8 mouse cellular contexts compared by ENCODE assay signal in the genomic region with DNA sequence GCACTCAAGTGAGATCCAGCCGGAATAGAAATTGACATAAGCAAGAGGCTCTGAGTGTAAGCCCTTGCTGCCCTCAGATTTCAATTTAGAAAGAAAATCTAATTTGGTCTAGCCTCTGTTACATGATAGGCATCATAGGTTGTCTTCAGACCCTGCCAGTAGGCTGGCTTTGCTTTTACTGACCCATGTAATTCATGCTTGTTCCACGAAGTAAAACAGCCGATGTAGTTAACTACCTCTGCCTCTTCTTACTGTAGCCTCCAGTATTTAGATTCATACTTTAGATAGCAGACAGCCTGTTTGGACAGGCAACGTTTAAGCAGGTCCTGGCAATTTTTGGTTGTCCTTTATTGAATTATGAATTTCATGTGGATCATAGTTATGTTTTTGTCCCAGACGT. TPM values are rescaled to one million over a fixed set of nuclear protein-coding genes. Genes with fewer than 3 reads are reported as not detected.
DNase-seq lines count a peak whose midpoint lies in the region; ATAC-seq and TF ChIP-seq lines count a peak whose summit lies in the region.

No protein-coding gene starts in this region.

- H3K27me3 ChIP-seq in kidney, postnatal 0 days (ENCODE audit: insufficient read depth, low read length) = no peaks in the 10 kb centered on the region
- H3K27me3 ChIP-seq in embryonic facial prominence, embryonic 12.5 days = no peaks in the 10 kb centered on the region
- no peaks in the 10 kb centered on the region for H3K27me3 ChIP-seq in intestine, embryonic 16.5 days (replicated peaks; ENCODE audit: control insufficient read depth, insufficient read depth, low read length)
- no peaks in the 10 kb centered on the region for H3K27me3 ChIP-seq in neural tube, embryonic 13.5 days

- peaks cover 32% of the 10 kb centered on the region for H3K4me1 ChIP-seq in kidney, postnatal 0 days (replicated peaks; ENCODE audit: insufficient read depth, low read length)
- H3K4me1 ChIP-seq in embryonic facial prominence, embryonic 12.5 days = peaks cover 17% of the 10 kb centered on the region
- H3K4me1 ChIP-seq in intestine, embryonic 16.5 days (ENCODE audit: control insufficient read depth, insufficient read depth, low read length) = peaks cover 32% of the 10 kb centered on the region
- peaks cover 58% of the 10 kb centered on the region for H3K4me1 ChIP-seq in neural tube, embryonic 13.5 days (replicated peaks)

- H3K9ac ChIP-seq in kidney, postnatal 0 days (ENCODE audit: low read depth, low read length) = peak overlapping the region; percentile 91; the same call in 1 of the 2 replicates
- H3K9ac ChIP-seq in embryonic facial prominence, embryonic 12.5 days = no peak overlapping the region
- peak overlapping the region; percentile 92 for H3K9ac ChIP-seq in intestine, embryonic 16.5 days (ENCODE audit: low read depth, low read length)
- H3K9ac ChIP-seq in neural tube, embryonic 13.5 days = peak overlapping the region; percentile 93

- peak overlapping the region; percentile 84; the same call in 1 of the 2 replicates for H3K27ac ChIP-seq in kidney, postnatal 0 days
- no peak overlapping the region for H3K27ac ChIP-seq in embryonic facial prominence, embryonic 12.5 days
- H3K27ac ChIP-seq in intestine, embryonic 16.5 days (ENCODE audit: low read length) = 0 out of 2 replicates have a peak overlapping the region, but pooled peaks have one; percentile 90
- no peak overlapping the region for H3K27ac ChIP-seq in neural tube, embryonic 13.5 days (replicated peaks)

- 0 out of 2 replicates have a peak, but pooled peaks cover 3% of the 10 kb centered on the region for H3K9me3 ChIP-seq in kidney, postnatal 0 days (replicated peaks; ENCODE audit: low read length)
- H3K9me3 ChIP-seq in embryonic facial prominence, embryonic 12.5 days = no peaks in the 10 kb centered on the region
- H3K9me3 ChIP-seq in intestine, embryonic 16.5 days (ENCODE audit: control insufficient read depth, low read length) = no peaks in the 10 kb centered on the region
- H3K9me3 ChIP-seq in neural tube, embryonic 13.5 days = no peaks in the 10 kb centered on the region

- ATAC-seq in kidney, postnatal 0 days (replicated peaks; ENCODE audit: low FRiP score, low read depth) = no peak
- no peak for ATAC-seq in embryonic facial prominence, embryonic 12.5 days (ENCODE audit: insufficient number of reproducible peaks, insufficient read depth, low FRiP score, low TSS enrichment)
- no peak for ATAC-seq in intestine, embryonic 16.5 days
- no peak for ATAC-seq in neural tube, embryonic 13.5 days (ENCODE audit: low read depth)

- no peak for TF ChIP-seq CTCF in kidney, postnatal 0 days (IDR thresholded peaks at IDR 0.05; ENCODE audit: low read depth)

- DNase-seq in kidney, postnatal 0 days (ENCODE audit: low spot score) = peak; percentile 14
- no peak for DNase-seq in kidney, adult 18-20 months
- DNase-seq in urinary bladder, adult 18-20 months (ENCODE audit: low spot score in 2 of 2) = no peak
- DNase-seq in layer of hippocampus, postnatal 25 days (ENCODE audit: extremely low spot score in 1 of 2, low spot score in 1 of 2) = no peak
- no peak for DNase-seq in testis, postnatal 14 days (ENCODE audit: low spot score)

- peak overlapping the region; percentile 89 for H3K4me3 ChIP-seq in kidney, postnatal 0 days (replicated peaks; ENCODE audit: low read depth, low read length)
- H3K4me3 ChIP-seq in embryonic facial prominence, embryonic 12.5 days = peak overlapping the region; percentile 76
- H3K4me3 ChIP-seq in intestine, embryonic 16.5 days (ENCODE audit: low read length) = peak overlapping the region; percentile 89
- H3K4me3 ChIP-seq in neural tube, embryonic 13.5 days = peak overlapping the region; percentile 83

- peak overlapping the region; percentile 91 for H3K4me2 ChIP-seq in kidney, postnatal 0 days (ENCODE audit: low read length)
- H3K4me2 ChIP-seq in embryonic facial prominence, embryonic 12.5 days (replicated peaks) = peak overlapping the region; percentile 66
- H3K4me2 ChIP-seq in intestine, embryonic 16.5 days (ENCODE audit: low read depth, low read length) = peak overlapping the region; percentile 79
- peak overlapping the region; percentile 77 for H3K4me2 ChIP-seq in neural tube, embryonic 13.5 days

- WGBS in kidney, postnatal 0 days = 36% methylated on average over 5 of the region's 5 CpGs
- 54% methylated on average over 5 of the region's 5 CpGs for WGBS in embryonic facial prominence, embryonic 12.5 days
- 37% methylated on average over 5 of the region's 5 CpGs for WGBS in intestine, embryonic 16.5 days
- WGBS in neural tube, embryonic 13.5 days = 64% methylated on average over 5 of the region's 5 CpGs

- no peaks in the 10 kb centered on the region for H3K36me3 ChIP-seq in kidney, postnatal 0 days (ENCODE audit: insufficient read depth, low read length)
- no peaks in the 10 kb centered on the region for H3K36me3 ChIP-seq in embryonic facial prominence, embryonic 12.5 days
- no peaks in the 10 kb centered on the region for H3K36me3 ChIP-seq in intestine, embryonic 16.5 days (ENCODE audit: control insufficient read depth, insufficient read depth, low read length)
- H3K36me3 ChIP-seq in neural tube, embryonic 13.5 days = no peaks in the 10 kb centered on the region

RNA-seq across cellular contexts. Expression of a gene that starts 1.2 kb away (rescaled TPM):
- polyA plus RNA-seq in kidney, postnatal 0 days (2015; fragmentation: Nextera tagmentation; extraction: Ambion mirVana) = 35.2 and 39.6 TPM in 2 replicates
- 51.4 and 52.2 TPM in 2 replicates for polyA plus RNA-seq in embryonic facial prominence, embryonic 12.5 days (2016; fragmentation: Nextera tagmentation; extraction: Ambion mirVana)
- polyA plus RNA-seq in intestine, embryonic 16.5 days (2015; fragmentation: Nextera tagmentation; extraction: Ambion mirVana) = 51.5 and 63.1 TPM in 2 replicates
- 30.2 and 30.8 TPM in 2 replicates for polyA plus RNA-seq in neural tube, embryonic 13.5 days (2015; fragmentation: Nextera tagmentation; extraction: Ambion mirVana)
- total RNA-seq in layer of hippocampus, postnatal 25 days (2021) = 10 to 100 TPM; 20.7 to 23.9 TPM

Comparison
In these comparisons a context has a peak if more than half of its experiments do, and no peak if none do; other contexts are left out.
1. H3K27ac ChIP-seq: peak in kidney, postnatal 0 days (single experiment) and intestine, embryonic 16.5 days (single experiment); none in embryonic facial prominence, embryonic 12.5 days (single experiment) and neural tube, embryonic 13.5 days (single experiment).
2. Peak in every context shown above with its lines, with median percentiles within 50 percentile points of each other: H3K4me2 ChIP-seq and H3K4me3 ChIP-seq.